Mouse (Mus musculus) MEL (cell line): ENCODE measurements around the gene Defb28. TPM values are rescaled to one million over a fixed set of nuclear protein-coding genes. Genes with fewer than 3 reads are reported as not detected.
A peak's percentile ranks its signal among the peaks of the same experiment; 100 is the strongest.

Experiments
- DNase-seq: peaks from one replicate; pipeline ENCODE4 v3.0.0; 2011; ENCODE audit warnings: low read depth, low spot score
- H3K27ac ChIP-seq: 2 replicates; pipeline ENCODE4 v1.5.1; 2012; ENCODE audit warnings: low read depth, mild to moderate bottlenecking, control low read depth, low read length, moderate library complexity; ENCODE audit not compliant: control insufficient read depth
- H3K27me3 ChIP-seq, 2 experiments: fragments of 150-350 bp in 1 of 2; sonication (generic) in 1 of 2; 2 replicates each; pipeline ENCODE4 v1.6.1; 2012; ENCODE audit warnings: low read length in 2 of 2, mild to moderate bottlenecking in 2 of 2, improper control_type of control experiment in 1 of 2, moderate library complexity in 1 of 2; ENCODE audit not compliant: insufficient read depth in 2 of 2, control insufficient read depth in 1 of 2
- H3K36me3 ChIP-seq, 2 experiments: 2 replicates each; pipeline ENCODE4 v1.6.1; 2012 to 2014; ENCODE audit warnings: low read length in 2 of 2, improper control_type of control experiment in 1 of 2, inconsistent platforms in 1 of 2, mild to moderate bottlenecking in 1 of 2; ENCODE audit not compliant: insufficient read depth in 2 of 2, control insufficient read depth in 1 of 2
- H3K4me1 ChIP-seq, 2 experiments: fragments of 150-350 bp in 1 of 2; sonication (generic) in 1 of 2; 2 replicates each; pipeline ENCODE4 v1.6.1; 2012; ENCODE audit warnings: low read length in 2 of 2, improper control_type of control experiment in 1 of 2, mild to moderate bottlenecking in 1 of 2; ENCODE audit not compliant: insufficient read depth in 2 of 2, control insufficient read depth in 1 of 2
- H3K4me3 ChIP-seq, 2 experiments: fragments of 150-350 bp in 1 of 2; sonication (generic) in 1 of 2; 2 replicates each; pipeline ENCODE4 v1.5.1; 2012; ENCODE audit warnings: low read depth in 2 of 2, low read length in 2 of 2, mild to moderate bottlenecking in 2 of 2, moderate library complexity in 2 of 2, control low read depth in 1 of 2, improper control_type of control experiment in 1 of 2; ENCODE audit not compliant: control insufficient read depth in 1 of 2, insufficient read depth in 1 of 2
- H3K79me2 ChIP-seq: 2 replicates; pipeline ENCODE4 v1.6.1; 2012; ENCODE audit warnings: mild to moderate bottlenecking, low read length, moderate library complexity; ENCODE audit not compliant: control insufficient read depth, poor library complexity, insufficient read depth
- H3K9ac ChIP-seq: 2 replicates; pipeline ENCODE4 v1.6.1; 2012; ENCODE audit warnings: low read depth, mild to moderate bottlenecking, control low read depth, low read length, moderate library complexity; ENCODE audit not compliant: control insufficient read depth, poor library complexity, severe bottlenecking
- H3K9me3 ChIP-seq: fragments of 150-350 bp; sonication (generic); replicated peaks from 2 replicates; pipeline ENCODE4 v1.6.1; 2012; ENCODE audit warnings: mild to moderate bottlenecking, low read length, improper control_type of control experiment, moderate library complexity; ENCODE audit not compliant: insufficient read depth
- CHD1 ChIP-seq: IDR thresholded peaks from 2 replicates; pipeline ENCODE4 v1.6.1; 2012; ENCODE audit warnings: low read depth, mild to moderate bottlenecking, inconsistent platforms, low read length, improper control_type of control experiment
- CHD2 ChIP-seq: IDR thresholded peaks from 2 replicates; pipeline ENCODE4 v1.6.1; 2011; ENCODE audit warnings: low read length, improper control_type of control experiment
- CTCF ChIP-seq, 3 experiments: IDR thresholded peaks in 2 of 3; conservative IDR thresholded peaks in 1 of 3; 2 replicates each; pipeline ENCODE4 v1.5.1; 2011 to 2012; ENCODE audit warnings: low read length in 3 of 3, low read depth in 2 of 3, mild to moderate bottlenecking in 2 of 3, improper control_type of control experiment in 1 of 3, inconsistent platforms in 1 of 3, mixed read lengths in 1 of 3, moderate library complexity in 1 of 3; ENCODE audit not compliant: control insufficient read depth in 1 of 3, insufficient read depth in 1 of 3, poor library complexity in 1 of 3, severe bottlenecking in 1 of 3
- ELF1 ChIP-seq: IDR thresholded peaks from 2 replicates; pipeline ENCODE4 v1.6.1; 2014; ENCODE audit warnings: low read depth, mild to moderate bottlenecking, inconsistent platforms, low read length, improper control_type of control experiment, moderate library complexity
- EP300 ChIP-seq, 2 experiments: IDR thresholded peaks; 2 replicates each; pipeline ENCODE4 v1.6.1; 2011; ENCODE audit warnings: improper control_type of control experiment in 2 of 2, low read length in 2 of 2, low read depth in 1 of 2, mild to moderate bottlenecking in 1 of 2
- GATA1 ChIP-seq: IDR thresholded peaks from 2 replicates; pipeline ENCODE4 v1.6.1; 2011; ENCODE audit warnings: low read depth, low read length, improper control_type of control experiment
- JUND ChIP-seq: IDR thresholded peaks from 2 replicates; pipeline ENCODE4 v1.6.1; 2011; ENCODE audit warnings: low read depth, mild to moderate bottlenecking, improper control_type of control experiment, low read length
- KAT2A ChIP-seq: conservative IDR thresholded peaks from 2 replicates; pipeline ENCODE4 v1.6.1; 2012; ENCODE audit warnings: low read depth, low read length, improper control_type of control experiment, inconsistent platforms
- MAFK ChIP-seq: IDR thresholded peaks from 2 replicates; pipeline ENCODE4 v1.6.1; 2011; ENCODE audit warnings: low read depth, mild to moderate bottlenecking, low read length, improper control_type of control experiment, borderline replicate concordance
- MAX ChIP-seq: IDR thresholded peaks from 2 replicates; pipeline ENCODE4 v1.6.1; 2011; ENCODE audit warnings: low read length, improper control_type of control experiment
- MAZ ChIP-seq: IDR thresholded peaks from 2 replicates; pipeline ENCODE4 v1.6.1; 2012; ENCODE audit warnings: low read depth, mild to moderate bottlenecking, inconsistent platforms, low read length, improper control_type of control experiment
- MEF2A ChIP-seq: IDR thresholded peaks from 2 replicates; pipeline ENCODE4 v1.6.1; 2014; ENCODE audit warnings: low read depth, mild to moderate bottlenecking, inconsistent platforms, low read length, improper control_type of control experiment; ENCODE audit not compliant: poor library complexity, insufficient replicate concordance, severe bottlenecking; ENCODE audit errors: extremely low read depth
- MXI1 ChIP-seq: IDR thresholded peaks from 2 replicates; pipeline ENCODE4 v1.6.1; 2011; ENCODE audit warnings: mild to moderate bottlenecking, low read depth, low read length, improper control_type of control experiment
- NELFE ChIP-seq: IDR thresholded peaks from 2 replicates; pipeline ENCODE4 v1.6.1; 2011; ENCODE audit warnings: low read depth, low read length, improper control_type of control experiment
- POLR2A ChIP-seq, 2 experiments: IDR thresholded peaks; 2 replicates each; pipeline ENCODE4 v1.6.1; 2011 to 2012; ENCODE audit warnings: low read length in 2 of 2, mild to moderate bottlenecking in 2 of 2, control low read depth in 1 of 2, improper control_type of control experiment in 1 of 2, low read depth in 1 of 2, moderate library complexity in 1 of 2; ENCODE audit not compliant: control insufficient read depth in 1 of 2, insufficient read depth in 1 of 2, poor library complexity in 1 of 2
- POLR2AphosphoS2 ChIP-seq: IDR thresholded peaks from 2 replicates; pipeline ENCODE4 v1.6.1; 2011; ENCODE audit warnings: low read length, improper control_type of control experiment
- RAD21 ChIP-seq: IDR thresholded peaks from 2 replicates; pipeline ENCODE4 v1.6.1; 2011; ENCODE audit warnings: mild to moderate bottlenecking, low read depth, low read length, improper control_type of control experiment
- SIN3A ChIP-seq: IDR thresholded peaks from 2 replicates; pipeline ENCODE4 v1.6.1; 2012; ENCODE audit warnings: low read length, improper control_type of control experiment, inconsistent platforms
- SMC3 ChIP-seq: IDR thresholded peaks from 2 replicates; pipeline ENCODE4 v1.6.1; 2011; ENCODE audit warnings: low read depth, low read length, improper control_type of control experiment
- TAL1 ChIP-seq: IDR thresholded peaks from 2 replicates; pipeline ENCODE4 v1.6.1; 2012; ENCODE audit warnings: mild to moderate bottlenecking, inconsistent platforms, low read length, moderate library complexity, mixed read lengths
- ZNF384 ChIP-seq: IDR thresholded peaks from 2 replicates; pipeline ENCODE4 v1.6.1; 2012; ENCODE audit warnings: low read depth, mild to moderate bottlenecking, inconsistent platforms, low read length, improper control_type of control experiment
- polyA plus RNA-seq, 2 experiments: library from polyadenylated mRNA; stranded (reverse) in 1 of 2; unstranded in 1 of 2; fragments of >175 nt in 1 of 2; fragments of >200 nt in 1 of 2; gene quantifications; 2 replicates each; pipeline versions ENCODE4 v1.2.1 to v1.2.4; 2012; ENCODE audit warnings: low replicate concordance in 2 of 2, low read depth in 1 of 2; ENCODE audit not compliant: insufficient read length in 2 of 2, insufficient read depth in 1 of 2, missing spikeins in 1 of 2
- total RNA-seq: library from RNA; depleted of rRNA; stranded (reverse); fragments of 300-350 nt; gene quantifications from 2 replicates; pipeline ENCODE4 v1.2.3, GENCODE M21; 2012

Defb28 gene
- total and polyA plus RNA-seq, 3 experiments: not detected

DNA sequence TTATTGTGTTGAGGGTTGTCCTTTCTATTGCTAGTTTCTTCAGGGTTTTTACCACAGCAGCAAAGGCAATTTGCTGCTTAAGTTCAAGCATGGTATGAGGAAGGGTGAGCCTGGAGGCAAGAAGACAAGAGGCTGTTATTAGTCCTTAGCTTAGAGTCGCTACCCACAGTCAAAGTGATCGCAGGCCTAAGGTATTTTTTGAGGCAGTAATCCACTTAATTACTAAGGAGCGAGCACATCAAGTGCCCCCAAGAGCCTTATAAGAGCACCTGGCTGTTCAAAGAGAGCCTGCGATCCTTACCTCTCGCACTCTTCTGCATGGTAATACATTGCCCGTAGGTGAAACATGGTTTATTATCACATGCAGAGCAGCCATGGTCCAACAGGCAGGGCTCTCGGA is 36.3 kb upstream of the Defb28 start:
- no peak overlapping the region for H3K27ac ChIP-seq
- TF ChIP-seq CHD1: no peak
- TF ChIP-seq KAT2A: no peak
- TF ChIP-seq JUND: no peak
- TF ChIP-seq CHD2: no peak
- TF ChIP-seq MXI1: no peak
- no peak for TF ChIP-seq ELF1
- TF ChIP-seq MAX: no peak
- TF ChIP-seq EP300 (IDR thresholded peaks at IDR 0.05; ENCODE audit: low read depth in 1 of 2, low read length in 2 of 2): no peak
- TF ChIP-seq MAFK: no peak
- TF ChIP-seq NELFE: no peak
- TF ChIP-seq GATA1: no peak
- TF ChIP-seq SIN3A: no peak
- no peak for TF ChIP-seq POLR2AphosphoS2
- H3K79me2 ChIP-seq: no peaks in the 10 kb centered on the region
- H3K27me3 ChIP-seq: peaks cover 4 to 7% of the 10 kb centered on the region in 2 experiments
- DNase-seq: no peak
- H3K9me3 ChIP-seq: no peaks in the 10 kb centered on the region
- no peak overlapping the region for H3K9ac ChIP-seq
- no peak overlapping the region for H3K4me3 ChIP-seq
- H3K36me3 ChIP-seq: no peaks in the 10 kb centered on the region
- H3K4me1 ChIP-seq: no peaks in the 10 kb centered on the region

GRCm38 (mm10) chr2:152487024-152487423 is 31.0 kb upstream of the Defb28 start:
- Histone ChIP-seq H3K36me3 (no peaks in the 10 kb centered on the region), H3K27me3 (peaks cover 8% of the 10 kb centered on the region in 2 experiments; a peak in 3 of 4 replicates), H3K4me1 (no peaks in the 10 kb centered on the region), H3K79me2 (no peaks in the 10 kb centered on the region), H3K9me3 (no peaks in the 10 kb centered on the region), H3K9ac (no peak overlapping the region), H3K27ac (no peak overlapping the region), H3K4me3 (no peak overlapping the region)
- peak; percentile 38 for DNase-seq
- TF ChIP-seq JUND: no peak
- TF ChIP-seq POLR2A (IDR thresholded peaks at IDR 0.05; ENCODE audit: control insufficient read depth in 1 of 2, insufficient read depth in 1 of 2, low read depth in 1 of 2, low read length in 2 of 2, poor library complexity in 1 of 2): no peak
- TF ChIP-seq MEF2A: no peak
- TF ChIP-seq ZNF384: no peak
- peak; percentile 18; the same call in 1 of the 2 replicates for TF ChIP-seq RAD21
- TF ChIP-seq MAZ: no peak
- TF ChIP-seq TAL1: no peak
- no peak for TF ChIP-seq MAFK
- peak; percentile 46 to 71 (median 51) for TF ChIP-seq CTCF (IDR thresholded peaks at IDR 0.05 in 2 of 3, conservative IDR thresholded peaks at IDR 0.05 in 1 of 3; ENCODE audit: control insufficient read depth in 1 of 3, insufficient read depth in 1 of 3, low read depth in 2 of 3, low read length in 3 of 3, poor library complexity in 1 of 3, severe bottlenecking in 1 of 3)
- peak; percentile 38 for TF ChIP-seq SMC3
